Mouse (Mus musculus) brain, embryonic 14.5 days (tissue): ENCODE data around the gene Adam17.

Experiments
- CTCF ChIP-seq: fragments of 200-500 bp; IDR thresholded peaks from 2 replicates; pipeline ENCODE4 v1.5.1; 2012; ENCODE audit warnings: inconsistent platforms, mild to moderate bottlenecking, moderate library complexity, borderline replicate concordance; ENCODE audit not compliant: insufficient read depth, insufficient read length; ENCODE audit errors: extremely low read depth
- POLR2A ChIP-seq: fragments of 200-500 bp; IDR thresholded peaks from 2 replicates; pipeline ENCODE4 v1.6.1; 2012; ENCODE audit warnings: mild to moderate bottlenecking, inconsistent platforms, borderline replicate concordance; ENCODE audit not compliant: poor library complexity, insufficient read depth, insufficient read length, severe bottlenecking; ENCODE audit errors: extremely low read depth

DNA sequence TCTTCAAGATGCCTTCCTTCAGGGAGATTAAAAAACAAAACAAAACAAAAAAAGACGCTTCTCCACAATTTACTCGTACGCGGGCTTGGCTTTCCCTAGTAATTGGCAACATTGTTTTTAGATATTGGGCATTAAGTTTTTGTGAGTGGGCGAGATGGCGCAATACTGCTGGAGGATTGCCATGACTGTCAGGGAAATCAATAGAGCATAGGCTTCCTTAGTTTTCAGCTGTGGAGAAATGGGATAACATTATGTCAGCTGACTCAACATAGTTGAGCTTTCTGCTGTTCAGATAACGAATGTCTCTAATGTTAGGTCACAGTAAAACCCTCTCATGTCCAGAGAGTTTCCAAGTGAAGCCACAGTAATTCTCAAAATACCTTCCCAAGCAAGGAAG, 56.6 kb downstream of the Adam17 start:
- no peak for TF ChIP-seq CTCF
- TF ChIP-seq POLR2A, result no peak
